Mouse (Mus musculus) spleen, adult 2 months (tissue): ENCODE results near the gene Gmeb2. TPM values are rescaled to one million over a fixed set of nuclear protein-coding genes. Genes with fewer than 3 reads are reported as not detected.

Experiments
- DNase-seq, 2 experiments: peaks; one replicate each; pipeline versions ENCODE4 v3.0.0 to v3.0.0-alpha.2; 2012 to 2021; ENCODE audit warnings: low spot score in 2 of 2, low read depth in 1 of 2
- H3K27ac ChIP-seq: fragments of 200-500 bp; 2 replicates; pipeline ENCODE4 v1.5.1; 2012; ENCODE audit warnings: low read length, inconsistent platforms; ENCODE audit not compliant: insufficient read depth
- H3K27me3 ChIP-seq: fragments of 200-500 bp; 2 replicates; pipeline ENCODE4 v1.6.1; 2012; ENCODE audit warnings: mild to moderate bottlenecking, moderate library complexity, low read length, inconsistent platforms; ENCODE audit not compliant: control insufficient read depth, insufficient read depth
- H3K36me3 ChIP-seq: fragments of 200-500 bp; 2 replicates; pipeline ENCODE4 v1.6.1; 2012; ENCODE audit warnings: mild to moderate bottlenecking, low read length, inconsistent platforms; ENCODE audit not compliant: control insufficient read depth, insufficient read depth
- H3K4me1 ChIP-seq: fragments of 200-500 bp; 2 replicates; pipeline ENCODE4 v1.6.1; 2011; ENCODE audit warnings: inconsistent platforms; ENCODE audit not compliant: control insufficient read depth, insufficient read depth, insufficient read length
- H3K4me3 ChIP-seq: fragments of 200-500 bp; 2 replicates; pipeline ENCODE4 v1.5.1; 2011; ENCODE audit warnings: mild to moderate bottlenecking, inconsistent platforms; ENCODE audit not compliant: insufficient read depth, insufficient read length; ENCODE audit errors: extremely low read depth
- CTCF ChIP-seq: fragments of 200-500 bp; IDR thresholded peaks from 2 replicates; pipeline ENCODE4 v1.5.1; 2011; ENCODE audit warnings: mild to moderate bottlenecking, inconsistent platforms; ENCODE audit not compliant: insufficient read depth, insufficient read length, insufficient replicate concordance; ENCODE audit errors: extremely low read depth
- POLR2A ChIP-seq: fragments of 200-500 bp; IDR thresholded peaks from 2 replicates; pipeline ENCODE4 v1.6.1; 2011; ENCODE audit warnings: low read depth, low read length, inconsistent platforms
- WGBS: fragments of 180-500 bp; shearing (Covaris S2); methylation state at CpG from one replicate; pipeline ENCODE4 v1.1.7; 2018; 5-methylcytosine and 5-hydroxymethylcytosine counted together
- polyA plus RNA-seq: library from polyadenylated mRNA; depleted of rRNA; stranded (reverse); fragments of >200 nt; gene quantifications from 2 replicates; pipeline ENCODE4 v1.2.3, GENCODE M21; 2012

Gmeb2 gene
- polyA plus RNA-seq, 1 experiment = 22.8 TPM

- no peak for TF ChIP-seq POLR2A
- H3K27ac ChIP-seq = no peak overlapping the region
- no peaks in the 10 kb centered on the region for H3K27me3 ChIP-seq
- 59% methylated on average over 1 of the region's 1 CpGs for WGBS
- no peaks in the 10 kb centered on the region for H3K4me1 ChIP-seq
- DNase-seq = no peak
- no peak overlapping the region for H3K4me3 ChIP-seq
- peaks cover 15% of the 10 kb centered on the region for H3K36me3 ChIP-seq
Observed at GRCm38 (mm10) chr2:181276766-181277165, 11.1 kb downstream of the Gmeb2 start.

GRCm38 (mm10) chr2:181274639-181275038, 13.2 kb downstream of the Gmeb2 start:
- TF ChIP-seq POLR2A (no peak), CTCF (no peak)
- 73% methylated on average over 4 of the region's 4 CpGs for WGBS
- Histone ChIP-seq H3K27me3 (no peaks in the 10 kb centered on the region), H3K27ac (no peak overlapping the region), H3K36me3 (peaks cover 24% of the 10 kb centered on the region), H3K4me1 (no peaks in the 10 kb centered on the region), H3K4me3 (no peak overlapping the region)
- DNase-seq = no peak

- Histone ChIP-seq H3K27ac (no peak overlapping the region), H3K27me3 (no peaks in the 10 kb centered on the region), H3K4me1 (no peaks in the 10 kb centered on the region), H3K4me3 (no peak overlapping the region), H3K36me3 (peaks cover 27% of the 10 kb centered on the region)
- DNase-seq = no peak
- TF ChIP-seq POLR2A (no peak), CTCF (no peak)
- 85% methylated on average over 2 of the region's 2 CpGs for WGBS
Observed at GRCm38 (mm10) chr2:181273829-181274228, 14.0 kb downstream of the Gmeb2 start.

GRCm38 (mm10) chr2:181272092-181272491, 15.7 kb downstream of the Gmeb2 start:
- WGBS = 94% methylated on average over 2 of the region's 2 CpGs

GRCm38 (mm10) chr2:181266839-181267238, 21.0 kb downstream of the Gmeb2 start:
- Histone ChIP-seq H3K36me3 (peaks cover 34% of the 10 kb centered on the region), H3K4me3 (no peak overlapping the region), H3K27ac (no peak overlapping the region), H3K27me3 (no peaks in the 10 kb centered on the region), H3K4me1 (no peaks in the 10 kb centered on the region)
- WGBS = 92% methylated on average over 2 of the region's 2 CpGs
- DNase-seq = no peak
- no peak for TF ChIP-seq CTCF
- no peak for TF ChIP-seq POLR2A

More at GRCm38 (mm10) chr2:181272092-181272491, 15.7 kb downstream of the Gmeb2 start:
- H3K4me1 ChIP-seq = no peaks in the 10 kb centered on the region
- no peaks in the 10 kb centered on the region for H3K27me3 ChIP-seq
- no peak for DNase-seq
- no peak for TF ChIP-seq CTCF
- no peak overlapping the region for H3K4me3 ChIP-seq
- H3K27ac ChIP-seq = no peak overlapping the region
- peaks cover 27% of the 10 kb centered on the region for H3K36me3 ChIP-seq

GRCm38 (mm10) chr2:181253248-181253647, 34.6 kb downstream of the Gmeb2 start:
- Histone ChIP-seq H3K27ac (no peak overlapping the region), H3K36me3 (peaks cover 38% of the 10 kb centered on the region), H3K27me3 (no peaks in the 10 kb centered on the region), H3K4me3 (no peak overlapping the region), H3K4me1 (no peaks in the 10 kb centered on the region)
- DNase-seq = no peak
- TF ChIP-seq CTCF = no peak
- no peak for TF ChIP-seq POLR2A
- 89% methylated on average over 1 of the region's 1 CpGs for WGBS

- H3K27me3 ChIP-seq = no peaks in the 10 kb centered on the region
- no peak overlapping the region for H3K4me3 ChIP-seq
- no peaks in the 10 kb centered on the region for H3K4me1 ChIP-seq
- 73% methylated on average over 1 of the region's 1 CpGs for WGBS
- TF ChIP-seq CTCF = no peak
- no peak for TF ChIP-seq POLR2A
- peaks cover 31% of the 10 kb centered on the region for H3K36me3 ChIP-seq
- DNase-seq = no peak
- H3K27ac ChIP-seq = no peak overlapping the region
Observed at GRCm38 (mm10) chr2:181251841-181252240, 36.0 kb downstream of the Gmeb2 start.
